Mouse (Mus musculus) embryo, embryonic 11 days (tissue): ENCODE data around the gene Dzip1l.
A peak's percentile ranks its signal among the peaks of the same experiment; 100 is the strongest.

Experiments used
- DNase-seq: peaks from one replicate; pipeline ENCODE4 v3.0.0-alpha.2; 2015

Gene Dzip1l

GRCm38 (mm10) chr9:99661606-99662166 lies 32.4 kb downstream of the Dzip1l start:
- no peak for DNase-seq

GRCm38 (mm10) chr9:99662406-99662805 lies 33.1 kb downstream of the Dzip1l start:
- peak; percentile 80 for DNase-seq

- DNase-seq, result no peak
These were observed 33.6 kb downstream of the Dzip1l start for GRCm38 (mm10) chr9:99662887-99663286.

GRCm38 (mm10) chr9:99667596-99667995 lies 38.3 kb downstream of the Dzip1l start:
- DNase-seq, result no peak

- peak; percentile 32 for DNase-seq
These were observed 42.3 kb downstream of the Dzip1l start for GRCm38 (mm10) chr9:99671603-99672002.

GRCm38 (mm10) chr9:99675714-99676113 lies 46.4 kb downstream of the Dzip1l start:
- no peak for DNase-seq

GRCm38 (mm10) chr9:99681980-99682570 lies 52.8 kb downstream of the Dzip1l start:
- no peak for DNase-seq

- no peak for DNase-seq
These were observed 55.8 kb downstream of the Dzip1l start for GRCm38 (mm10) chr9:99685061-99685521.

GRCm38 (mm10) chr9:99685536-99686231 lies 56.4 kb downstream of the Dzip1l start:
- no peak for DNase-seq

GRCm38 (mm10) chr9:99689796-99690195 lies 60.5 kb downstream of the Dzip1l start:
- DNase-seq, result no peak

GRCm38 (mm10) chr9:99690386-99690785 lies 61.1 kb downstream of the Dzip1l start:
- DNase-seq, result no peak

- peak; percentile 23 for DNase-seq
These were observed 65.7 kb downstream of the Dzip1l start for GRCm38 (mm10) chr9:99694961-99695360.

- no peak for DNase-seq
These were observed 70.6 kb downstream of the Dzip1l start for GRCm38 (mm10) chr9:99699752-99700389.

GRCm38 (mm10) chr9:99701187-99701586 lies 71.9 kb downstream of the Dzip1l start:
- no peak for DNase-seq

GRCm38 (mm10) chr9:99702215-99702614 lies 72.9 kb downstream of the Dzip1l start:
- DNase-seq, result no peak

GRCm38 (mm10) chr9:99703711-99704110 lies 74.4 kb downstream of the Dzip1l start:
- DNase-seq, result no peak

GRCm38 (mm10) chr9:99706264-99706663 lies 77.0 kb downstream of the Dzip1l start:
- DNase-seq, result no peak

GRCm38 (mm10) chr9:99707425-99708126 lies 78.3 kb downstream of the Dzip1l start:
- no peak for DNase-seq

- no peak for DNase-seq
These were observed 80.4 kb downstream of the Dzip1l start for GRCm38 (mm10) chr9:99709588-99710248.

- DNase-seq, result no peak
These were observed 81.0 kb downstream of the Dzip1l start for GRCm38 (mm10) chr9:99710297-99710696.

- DNase-seq, result no peak
These were observed 87.8 kb downstream of the Dzip1l start, which contains the start of gene Cldn18 for GRCm38 (mm10) chr9:99717134-99717533. TSS of gene Cldn18 (minus strand) at chr9:99717267.
